Mouse (Mus musculus): ENCODE measurements around the gene Rps6.

Gene Rps6

GRCm38 (mm10) chr4:86857113-86858069 is at the start of gene Rps6:
Rps6 (minus strand) TSS chr4:86857412.
- peak; percentile 97 for DNase-seq (ENCODE audit: low read depth, low spot score)

- DNase-seq (ENCODE audit: low read depth, low spot score): no peak
These were observed 48.7 kb upstream of the Rps6 start for GRCm38 (mm10) chr4:86905869-86906268.

- DNase-seq (ENCODE audit: low read depth, low spot score): no peak
These were observed 47.8 kb upstream of the Rps6 start for GRCm38 (mm10) chr4:86904969-86905368.

GRCm38 (mm10) chr4:86902351-86902750 is 45.1 kb upstream of the Rps6 start:
- no peak for DNase-seq (ENCODE audit: low read depth, low spot score)

GRCm38 (mm10) chr4:86898791-86899474 is 41.7 kb upstream of the Rps6 start:
- peak; percentile 29 for DNase-seq (ENCODE audit: low read depth, low spot score)

GRCm38 (mm10) chr4:86897411-86897810 is 40.2 kb upstream of the Rps6 start:
- no peak for DNase-seq (ENCODE audit: low read depth, low spot score)

GRCm38 (mm10) chr4:86887879-86888278 is 30.7 kb upstream of the Rps6 start:
- DNase-seq (ENCODE audit: low read depth, low spot score): no peak

- peak; percentile 11 for DNase-seq (ENCODE audit: low read depth, low spot score)
These were observed 29.1 kb upstream of the Rps6 start for GRCm38 (mm10) chr4:86886160-86886878.

- no peak for DNase-seq (ENCODE audit: low read depth, low spot score)
These were observed 28.6 kb upstream of the Rps6 start for GRCm38 (mm10) chr4:86885790-86886159.

- peak; percentile 24 for DNase-seq (ENCODE audit: low read depth, low spot score)
These were observed 27.7 kb upstream of the Rps6 start for GRCm38 (mm10) chr4:86884945-86885344.

GRCm38 (mm10) chr4:86882413-86882812 is 25.2 kb upstream of the Rps6 start:
- DNase-seq (ENCODE audit: low read depth, low spot score): no peak

GRCm38 (mm10) chr4:86881178-86881577 is 24.0 kb upstream of the Rps6 start:
- DNase-seq (ENCODE audit: low read depth, low spot score): no peak

GRCm38 (mm10) chr4:86879477-86879876 is 22.3 kb upstream of the Rps6 start:
- DNase-seq (ENCODE audit: low read depth, low spot score): no peak

- DNase-seq (ENCODE audit: low read depth, low spot score): peak; percentile 63
These were observed 17.1 kb upstream of the Rps6 start, which contains the start of gene Acer2 for GRCm38 (mm10) chr4:86874146-86874847. Acer2 (plus strand) TSS chr4:86874396.

GRCm38 (mm10) chr4:86873072-86873471 is 15.9 kb upstream of the Rps6 start:
- DNase-seq (ENCODE audit: low read depth, low spot score): no peak

- no peak for DNase-seq (ENCODE audit: low read depth, low spot score)
These were observed 14.8 kb upstream of the Rps6 start for GRCm38 (mm10) chr4:86871988-86872387.

GRCm38 (mm10) chr4:86864087-86864486 is 6.9 kb upstream of the Rps6 start:
- no peak for DNase-seq (ENCODE audit: low read depth, low spot score)

- DNase-seq (ENCODE audit: low read depth, low spot score): no peak
These were observed 843 bp upstream of the Rps6 start for GRCm38 (mm10) chr4:86858070-86858440.

- no peak for DNase-seq (ENCODE audit: low read depth, low spot score)
These were observed 704 bp downstream of the Rps6 start for GRCm38 (mm10) chr4:86856304-86857112.

GRCm38 (mm10) chr4:86852813-86853590 is 4.2 kb downstream of the Rps6 start:
- no peak for DNase-seq (ENCODE audit: low read depth, low spot score)

Data from forelimb bud, embryonic 11.5 days (tissue).